Mouse (Mus musculus): ENCODE measurements around the gene Gm45140. TPM values are rescaled to one million over a fixed set of nuclear protein-coding genes. Genes with fewer than 3 reads are reported as not detected.

Gene Gm45140
- total RNA-seq, 2 experiments from 2014 or later: 2.7 to 3.5 TPM

- no peak for DNase-seq (ENCODE audit: extremely low spot score in 1 of 2, low spot score in 2 of 2)
- H3K27ac ChIP-seq: no peak overlapping the region
- intact Hi-C loops (cut with DNase I): no loop called here
- H3K4me3 ChIP-seq: no peak overlapping the region
- peak; percentile 37 for TF ChIP-seq CTCF (IDR thresholded peaks at IDR 0.05)
Measured at GRCm38 (mm10) chr6:87842254-87842653, 6.7 kb upstream of the Gm45140 start.

- Histone ChIP-seq H3K4me3 (no peak overlapping the region), H3K27ac (no peak overlapping the region)
- no peak for DNase-seq (ENCODE audit: extremely low spot score in 1 of 2, low spot score in 2 of 2)
- intact Hi-C loops (cut with DNase I): no loop called here
- TF ChIP-seq CTCF (IDR thresholded peaks at IDR 0.05): no peak
Measured at GRCm38 (mm10) chr6:87841635-87842034, 6.0 kb upstream of the Gm45140 start.

DNA sequence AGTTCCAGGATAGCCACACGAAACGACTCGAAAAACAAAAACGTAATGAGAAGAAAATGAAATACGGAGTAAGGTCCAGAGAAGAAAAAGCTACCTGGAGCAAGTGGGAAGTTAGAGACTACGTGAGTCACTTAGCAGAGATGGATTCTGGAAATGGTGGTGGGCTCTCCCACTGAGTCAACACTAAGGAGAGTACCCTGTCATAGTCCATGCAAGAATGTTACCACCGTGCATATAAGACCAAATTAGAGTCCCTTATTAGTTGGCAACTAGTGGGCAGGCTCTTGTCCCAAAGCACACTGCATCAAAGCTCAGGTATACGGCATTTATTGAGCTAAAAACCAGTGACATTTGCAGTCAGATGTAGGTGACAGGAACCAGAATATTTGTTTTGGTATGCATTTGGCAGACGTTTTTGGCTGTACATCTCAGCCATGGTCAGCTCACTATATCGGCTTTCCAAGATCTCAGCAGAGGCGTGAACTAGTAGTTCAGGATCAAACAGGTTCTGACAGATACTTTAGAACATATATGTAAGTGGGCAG, 4.3 kb upstream of the Gm45140 start:
- peak overlapping the region; percentile 97; the same call in 1 of the 2 replicates for H3K27ac ChIP-seq
- DNase-seq (ENCODE audit: extremely low spot score in 1 of 2, low spot score in 2 of 2): no peak
- intact Hi-C loops (cut with DNase I): loop anchor here (5.0 kb wide), 2 partner anchors 142 to 157 kb away; partner anchors contain the start of gene H1fx
- H3K4me3 ChIP-seq: no peak overlapping the region
- no peak for TF ChIP-seq CTCF (IDR thresholded peaks at IDR 0.05)

DNA sequence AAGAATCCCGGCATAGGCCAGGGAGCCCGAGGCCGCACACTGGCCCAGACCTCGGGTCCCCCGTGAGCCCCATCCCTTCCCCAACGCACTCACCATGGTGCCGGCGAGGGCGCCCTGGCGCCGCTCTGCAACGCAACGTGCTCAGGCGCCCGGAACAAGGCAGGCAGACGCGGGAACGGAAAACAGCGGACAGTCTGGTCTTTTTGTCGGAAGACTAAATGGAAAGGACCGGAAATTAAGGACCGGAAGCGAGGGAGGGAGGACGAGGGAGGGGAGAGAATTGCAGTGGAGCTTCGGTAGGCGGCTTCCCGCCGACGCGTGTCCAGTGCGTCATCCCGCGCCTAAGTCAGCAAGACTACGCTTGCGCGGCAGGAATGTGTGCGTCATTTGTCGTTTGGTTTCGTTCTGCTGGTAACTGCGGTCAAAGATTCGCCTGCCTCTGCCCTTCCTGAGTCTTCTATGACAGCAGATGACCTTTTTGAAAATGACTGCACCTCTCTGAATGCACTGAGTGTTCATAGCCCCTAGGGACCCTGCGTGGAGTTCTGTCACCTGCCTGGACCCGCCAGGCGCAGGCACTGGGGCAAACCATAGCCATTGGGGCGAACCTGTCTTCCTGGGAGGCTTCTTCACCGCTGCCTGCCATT, 3.1 kb upstream of the Gm45140 start, which contains the start of gene Isy1:
Gene Isy1 (minus strand): TSS at position 248 of the 647 bp plus-strand sequence.
- H3K4me3 ChIP-seq: peak within 1 kb of the TSS; percentile 68
- TF ChIP-seq CTCF (IDR thresholded peaks at IDR 0.05): no peak; the same call in none of the 2 replicates
- DNase-seq (ENCODE audit: extremely low spot score in 1 of 2, low spot score in 2 of 2): peak; percentile 95
- H3K27ac ChIP-seq: peak within 1 kb of the TSS; percentile 97
- intact Hi-C loops (cut with DNase I): loop anchor here (1.0 to 5.0 kb wide), 3 partner anchors 26 to 159 kb away; partner anchors contain the start of genes H1fx and Rab43

GRCm38 (mm10) chr6:87820366-87820765, 15.2 kb downstream of the Gm45140 start:
- H3K27ac ChIP-seq: no peak overlapping the region
- H3K4me3 ChIP-seq: no peak overlapping the region
- intact Hi-C loops (cut with DNase I): no loop called here
- DNase-seq (ENCODE audit: extremely low spot score in 1 of 2, low spot score in 2 of 2): no peak
- no peak; the same call in 1 of the 2 replicates for TF ChIP-seq CTCF (IDR thresholded peaks at IDR 0.05)

DNA sequence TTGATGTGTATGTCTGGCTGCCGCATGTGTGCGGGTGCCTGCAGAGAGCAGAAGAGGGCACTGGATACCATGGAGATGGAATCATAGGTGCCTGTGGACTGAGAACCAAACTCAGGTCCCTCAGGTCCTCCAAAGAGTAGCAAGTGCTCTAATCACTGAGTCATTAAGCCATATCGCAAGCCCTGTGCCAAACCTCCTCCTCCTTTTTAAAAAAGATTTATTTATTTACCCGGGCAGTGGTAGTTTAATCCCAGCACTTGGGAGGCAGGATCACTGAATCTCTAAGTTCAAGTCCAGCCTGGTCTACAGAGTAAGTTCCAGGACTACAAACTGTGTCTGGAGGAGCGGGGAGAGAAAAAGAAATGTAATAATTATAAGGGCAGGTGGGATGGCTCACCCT, 21.1 kb downstream of the Gm45140 start:
- TF ChIP-seq CTCF (IDR thresholded peaks at IDR 0.05): no peak
- no peak overlapping the region for H3K27ac ChIP-seq
- no peak overlapping the region for H3K4me3 ChIP-seq
- no peak for DNase-seq (ENCODE audit: extremely low spot score in 1 of 2, low spot score in 2 of 2)
- intact Hi-C loops (cut with DNase I): no loop called here

- TF ChIP-seq CTCF (IDR thresholded peaks at IDR 0.05): no peak
- DNase-seq (ENCODE audit: extremely low spot score in 1 of 2, low spot score in 2 of 2): no peak
- intact Hi-C loops (cut with DNase I): loop anchor here (1.0 kb wide), 1 partner anchor 26 kb away; the partner anchor contains the start of gene Isy1
- Histone ChIP-seq H3K4me3 (no peak overlapping the region), H3K27ac (peak overlapping the region; percentile 72)
Measured at GRCm38 (mm10) chr6:87812656-87813055, 22.9 kb downstream of the Gm45140 start.

- Histone ChIP-seq H3K27ac (peak within 1 kb of the TSS; percentile 92), H3K4me3 (peak within 1 kb of the TSS; percentile 88)
- peak; percentile 36 for TF ChIP-seq CTCF (IDR thresholded peaks at IDR 0.05)
- intact Hi-C loops (cut with DNase I): loop anchor here (1.0 kb wide), 1 partner anchor 26 kb away; the partner anchor contains the start of gene Isy1
- DNase-seq (ENCODE audit: extremely low spot score in 1 of 2, low spot score in 2 of 2): peak; percentile 90 to 92
Measured at GRCm38 (mm10) chr6:87811675-87812338, 23.8 kb downstream of the Gm45140 start, which contains the start of gene Rab43. Gene Rab43, minus strand, starts transcription at chr6:87812164.

DNA sequence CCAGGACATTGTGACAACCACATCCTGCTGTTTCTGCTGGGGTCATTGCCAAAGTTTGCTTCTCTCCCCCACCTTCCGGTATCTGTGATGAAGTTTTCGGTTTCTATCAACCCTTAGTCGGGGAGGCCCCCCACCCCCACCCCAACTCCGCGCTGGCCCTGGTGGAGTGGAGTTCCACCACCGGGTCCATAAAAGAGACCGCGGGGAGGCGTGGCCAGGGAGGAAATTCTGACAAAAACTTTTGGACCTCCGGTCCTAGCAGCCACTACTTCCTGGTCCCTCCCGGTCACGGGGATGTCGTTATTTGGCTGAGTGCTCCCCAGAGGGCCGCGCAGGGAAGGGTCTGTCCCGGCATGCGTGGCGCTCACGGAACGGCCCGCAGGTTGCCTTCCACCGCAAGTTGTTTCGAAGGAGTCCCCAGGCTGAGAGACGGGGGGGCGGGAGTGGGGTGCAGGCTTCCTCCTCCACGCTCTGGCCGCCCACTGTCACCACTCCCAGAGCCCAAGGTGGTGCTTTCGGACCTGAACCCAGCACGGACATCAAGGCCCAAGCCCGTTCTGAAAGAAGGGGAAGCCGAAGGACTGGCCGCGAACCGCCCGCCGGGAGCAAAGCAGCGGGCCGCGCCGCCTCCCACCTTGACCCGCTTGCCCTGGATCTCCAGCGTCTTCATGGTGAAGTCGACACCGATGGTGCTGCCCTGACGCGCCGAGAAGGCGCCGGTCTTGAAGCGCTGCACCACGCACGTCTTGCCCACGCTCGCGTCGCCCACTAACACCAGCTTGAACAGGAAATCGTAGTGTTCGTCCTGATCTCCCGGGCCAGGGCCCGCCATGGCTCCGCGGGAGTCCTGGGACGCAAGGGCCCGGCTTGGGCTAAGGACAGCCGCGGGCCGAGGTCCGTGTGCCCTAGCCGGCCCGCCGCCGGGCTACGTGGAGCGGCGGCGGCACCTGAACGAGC, 24.6 kb downstream of the Gm45140 start:
- Histone ChIP-seq H3K4me3 (peak overlapping the region; percentile 88), H3K27ac (peak overlapping the region; percentile 92)
- intact Hi-C loops (cut with DNase I): no loop called here
- DNase-seq (ENCODE audit: extremely low spot score in 1 of 2, low spot score in 2 of 2): peak; percentile 23 to 62
- no peak for TF ChIP-seq CTCF (IDR thresholded peaks at IDR 0.05)

DNA sequence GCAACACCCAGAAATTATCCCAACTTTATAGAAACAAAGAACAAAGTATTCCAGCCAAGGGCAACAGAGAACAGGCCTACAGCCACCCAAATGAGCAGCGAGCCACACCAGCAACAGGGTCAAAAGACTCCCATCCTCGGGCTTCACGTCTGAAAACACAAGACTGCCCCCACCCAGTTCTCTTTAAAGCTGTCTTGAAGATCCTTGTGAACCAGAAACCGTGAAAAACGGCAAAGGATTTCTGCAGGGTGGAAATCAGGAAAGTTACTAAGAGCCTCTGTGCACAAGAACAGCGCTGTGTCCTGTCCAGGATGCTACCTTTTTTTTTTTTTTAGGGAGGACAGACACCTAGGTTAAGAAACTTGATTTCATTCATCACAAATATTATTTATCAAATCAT, 25.3 kb downstream of the Gm45140 start:
- no peak for TF ChIP-seq CTCF (IDR thresholded peaks at IDR 0.05)
- peak overlapping the region; percentile 88 for H3K4me3 ChIP-seq
- H3K27ac ChIP-seq: no peak overlapping the region
- intact Hi-C loops (cut with DNase I): no loop called here
- no peak for DNase-seq (ENCODE audit: extremely low spot score in 1 of 2, low spot score in 2 of 2)

GRCm38 (mm10) chr6:87809651-87810161, 25.9 kb downstream of the Gm45140 start:
- TF ChIP-seq CTCF (IDR thresholded peaks at IDR 0.05): no peak
- intact Hi-C loops (cut with DNase I): no loop called here
- H3K27ac ChIP-seq: no peak overlapping the region
- DNase-seq (ENCODE audit: extremely low spot score in 1 of 2, low spot score in 2 of 2): no peak
- H3K4me3 ChIP-seq: no peak overlapping the region

Measured in left cerebral cortex, adult 2 months (tissue).